Mouse (Mus musculus) hindbrain, embryonic 13.5 days (tissue): ENCODE measurements at regions not wholly inside any gene's neighbourhood (a gene's known extent, or its start where the extent isn't known, plus 50 kb on each side); places are given as distances from the start of the nearest gene placed in this dataset.

ENCODE experiments used
- ATAC-seq: fragments of 200-750 bp; cut with Nextera tagmentation; 2 replicates; pipeline ENCODE4 v1.8.0; 2017; ENCODE audit warnings: moderate TSS enrichment; ENCODE audit not compliant: low FRiP score
- H3K27ac ChIP-seq: fragments of 300-500 bp; sonication (generic); 2 replicates; pipeline ENCODE4 v1.5.1; 2015; ENCODE audit warnings: inconsistent platforms, mild to moderate bottlenecking, moderate library complexity
- H3K27me3 ChIP-seq: fragments of 300-500 bp; sonication (generic); 2 replicates; pipeline ENCODE4 v1.6.1; 2015; ENCODE audit warnings: mild to moderate bottlenecking, inconsistent platforms
- H3K36me3 ChIP-seq: fragments of 300-500 bp; sonication (generic); 2 replicates; pipeline ENCODE4 v1.6.1; 2015; ENCODE audit warnings: mild to moderate bottlenecking, inconsistent platforms
- H3K4me1 ChIP-seq: fragments of 300-500 bp; sonication (generic); replicated peaks from 2 replicates; pipeline ENCODE4 v1.6.1; 2015; ENCODE audit warnings: inconsistent platforms
- H3K4me2 ChIP-seq: fragments of 300-500 bp; sonication (generic); 2 replicates; pipeline ENCODE4 v1.6.1; 2015; ENCODE audit warnings: inconsistent platforms, mild to moderate bottlenecking, moderate library complexity
- H3K4me3 ChIP-seq: fragments of 300-500 bp; sonication (generic); 2 replicates; pipeline ENCODE4 v1.5.1; 2015; ENCODE audit warnings: mild to moderate bottlenecking, inconsistent platforms
- H3K9ac ChIP-seq: fragments of 300-500 bp; sonication (generic); 2 replicates; pipeline ENCODE4 v1.6.1; 2015; ENCODE audit warnings: mild to moderate bottlenecking, inconsistent platforms
- H3K9me3 ChIP-seq: fragments of 300-500 bp; sonication (generic); 2 replicates; pipeline ENCODE4 v1.6.1; 2016; ENCODE audit warnings: inconsistent platforms
- WGBS: fragments of 180-500 bp; shearing (Covaris S2); methylation state at CpG from one replicate; pipeline ENCODE4 v1.1.7; 2015; 5-methylcytosine and 5-hydroxymethylcytosine counted together

GRCm38 (mm10) chr4:135013932-135014331 lies 83.2 kb downstream of the Syf2 start:
- ATAC-seq = no peak
- peaks cover 8% of the 10 kb centered on the region for H3K4me1 ChIP-seq
- no peaks in the 10 kb centered on the region for H3K36me3 ChIP-seq
- WGBS = 61% methylated on average over 2 of the region's 2 CpGs
- peaks cover 6% of the 10 kb centered on the region; the same call in 1 of the 2 replicates for H3K27me3 ChIP-seq
- H3K9ac ChIP-seq = no peak overlapping the region
- H3K27ac ChIP-seq = no peak overlapping the region
- H3K9me3 ChIP-seq = no peaks in the 10 kb centered on the region
- no peak overlapping the region for H3K4me2 ChIP-seq
- H3K4me3 ChIP-seq = no peak overlapping the region

- peaks cover 13% of the 10 kb centered on the region for H3K27me3 ChIP-seq
- H3K27ac ChIP-seq = no peak overlapping the region
- no peak overlapping the region for H3K4me2 ChIP-seq
- ATAC-seq = no peak
- no peak overlapping the region for H3K9ac ChIP-seq
- no peaks in the 10 kb centered on the region for H3K9me3 ChIP-seq
- H3K36me3 ChIP-seq = no peaks in the 10 kb centered on the region
- no peaks in the 10 kb centered on the region for H3K4me1 ChIP-seq
- 24% methylated on average over 8 of the region's 8 CpGs for WGBS
- no peak overlapping the region for H3K4me3 ChIP-seq
Measured at GRCm38 (mm10) chr4:135018018-135018417, 87.3 kb downstream of the Syf2 start.

- Histone ChIP-seq H3K9ac (no peak overlapping the region), H3K4me1 (no peaks in the 10 kb centered on the region), H3K36me3 (no peaks in the 10 kb centered on the region), H3K27me3 (peaks cover 13% of the 10 kb centered on the region), H3K27ac (no peak overlapping the region), H3K4me3 (no peak overlapping the region), H3K4me2 (no peak overlapping the region), H3K9me3 (no peaks in the 10 kb centered on the region)
- 83% methylated on average over 2 of the region's 2 CpGs for WGBS
- ATAC-seq = no peak
Measured at GRCm38 (mm10) chr4:135019120-135019519, 88.4 kb downstream of the Syf2 start.

DNA sequence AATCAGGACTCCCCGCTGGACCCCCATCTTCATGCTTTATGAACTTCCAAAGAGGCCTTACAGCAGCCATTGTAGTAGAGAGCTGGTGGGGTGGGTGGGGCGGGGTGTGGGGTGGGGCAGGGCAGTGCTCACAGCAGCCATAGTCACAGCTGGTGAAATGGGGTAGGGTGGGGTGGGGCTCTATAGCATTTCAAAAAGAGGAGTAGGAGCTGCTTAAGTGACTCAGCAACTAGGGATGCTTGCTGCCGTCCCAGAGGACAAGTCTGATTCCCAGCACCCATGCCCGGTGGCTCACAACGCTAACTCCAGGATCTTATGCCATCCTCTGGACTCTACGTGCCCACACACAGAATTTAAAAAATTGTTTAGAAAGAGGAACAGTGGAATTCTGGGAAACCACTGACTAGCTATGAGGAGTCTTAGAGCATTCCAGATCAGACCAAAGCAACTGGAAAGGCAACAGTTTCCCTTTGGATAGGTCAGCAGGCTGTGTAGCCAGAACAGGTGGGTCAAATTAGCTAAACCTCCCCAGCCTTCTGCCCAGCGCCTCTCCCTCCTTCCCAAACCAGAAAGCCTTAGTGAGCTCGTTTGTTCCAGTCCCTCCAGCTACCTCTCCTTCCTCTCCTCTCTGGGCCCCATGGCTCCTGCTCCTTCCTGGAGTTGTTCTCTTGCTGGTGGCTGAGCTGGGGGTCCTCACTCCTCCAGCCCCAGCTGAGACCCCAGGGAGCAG lies 89.7 kb downstream of the Syf2 start:
- H3K9me3 ChIP-seq = no peaks in the 10 kb centered on the region
- no peak overlapping the region for H3K4me3 ChIP-seq
- no peak overlapping the region for H3K9ac ChIP-seq
- H3K4me1 ChIP-seq = peaks cover 5% of the 10 kb centered on the region
- no peak for ATAC-seq
- H3K27ac ChIP-seq = no peak overlapping the region
- no peak overlapping the region for H3K4me2 ChIP-seq
- peaks cover 17% of the 10 kb centered on the region for H3K27me3 ChIP-seq
- no peaks in the 10 kb centered on the region for H3K36me3 ChIP-seq
- WGBS = 84% methylated on average over 8 of the region's 8 CpGs

- Histone ChIP-seq H3K9me3 (no peaks in the 10 kb centered on the region), H3K27me3 (peaks cover 25% of the 10 kb centered on the region), H3K9ac (no peak overlapping the region), H3K36me3 (no peaks in the 10 kb centered on the region), H3K4me3 (no peak overlapping the region), H3K4me2 (no peak overlapping the region), H3K4me1 (peaks cover 18% of the 10 kb centered on the region), H3K27ac (no peak overlapping the region)
- ATAC-seq = no peak
- 94% methylated on average over 5 of the region's 5 CpGs for WGBS
Measured at GRCm38 (mm10) chr4:135023200-135023599, 92.5 kb downstream of the Syf2 start.

- H3K4me2 ChIP-seq = peak overlapping the region; percentile 34
- H3K9ac ChIP-seq = peak overlapping the region; percentile 36; the same call in 1 of the 2 replicates
- no peak; the same call in 1 of the 2 replicates for ATAC-seq
- H3K36me3 ChIP-seq = no peaks in the 10 kb centered on the region
- 54% methylated on average over 18 of the region's 18 CpGs for WGBS
- peaks cover 18% of the 10 kb centered on the region for H3K4me1 ChIP-seq
- H3K4me3 ChIP-seq = no peak overlapping the region
- H3K27me3 ChIP-seq = peaks cover 15% of the 10 kb centered on the region
- peak overlapping the region; percentile 52; the same call in 1 of the 2 replicates for H3K27ac ChIP-seq
- no peaks in the 10 kb centered on the region for H3K9me3 ChIP-seq
Measured at GRCm38 (mm10) chr4:135025802-135026201, 94.7 kb upstream of the Runx3 start.

GRCm38 (mm10) chr4:135027136-135027535 lies 93.3 kb upstream of the Runx3 start:
- Histone ChIP-seq H3K27ac (no peak overlapping the region), H3K27me3 (peaks cover 15% of the 10 kb centered on the region), H3K9me3 (no peaks in the 10 kb centered on the region), H3K4me3 (no peak overlapping the region), H3K4me2 (no peak overlapping the region), H3K36me3 (no peaks in the 10 kb centered on the region), H3K9ac (no peak overlapping the region), H3K4me1 (peaks cover 18% of the 10 kb centered on the region)
- ATAC-seq = no peak
- WGBS = 64% methylated on average over 8 of the region's 8 CpGs

- H3K4me2 ChIP-seq = no peak overlapping the region
- ATAC-seq = no peak
- H3K27me3 ChIP-seq = peaks cover 24% of the 10 kb centered on the region
- H3K4me3 ChIP-seq = no peak overlapping the region
- H3K27ac ChIP-seq = no peak overlapping the region
- no peak overlapping the region for H3K9ac ChIP-seq
- 98% methylated on average over 2 of the region's 2 CpGs for WGBS
- H3K9me3 ChIP-seq = no peaks in the 10 kb centered on the region
- peaks cover 18% of the 10 kb centered on the region for H3K4me1 ChIP-seq
- no peaks in the 10 kb centered on the region for H3K36me3 ChIP-seq
Measured at GRCm38 (mm10) chr4:135029723-135030122, 90.7 kb upstream of the Runx3 start.

GRCm38 (mm10) chr4:135032461-135032860 lies 88.0 kb upstream of the Runx3 start:
- no peak for ATAC-seq
- no peak overlapping the region for H3K4me2 ChIP-seq
- H3K9ac ChIP-seq = no peak overlapping the region
- peaks cover 17% of the 10 kb centered on the region for H3K27me3 ChIP-seq
- H3K36me3 ChIP-seq = no peaks in the 10 kb centered on the region
- H3K4me1 ChIP-seq = no peaks in the 10 kb centered on the region; the same call in none of the 2 replicates
- no peak overlapping the region for H3K4me3 ChIP-seq
- 32% methylated on average over 9 of the region's 9 CpGs for WGBS
- no peaks in the 10 kb centered on the region for H3K9me3 ChIP-seq
- no peak overlapping the region for H3K27ac ChIP-seq

GRCm38 (mm10) chr4:135033302-135033701 lies 87.2 kb upstream of the Runx3 start:
- peaks cover under 1% of the 10 kb centered on the region for H3K4me1 ChIP-seq
- H3K9me3 ChIP-seq = no peaks in the 10 kb centered on the region
- H3K27ac ChIP-seq = no peak overlapping the region
- H3K4me2 ChIP-seq = no peak overlapping the region
- no peak for ATAC-seq
- no peak overlapping the region for H3K9ac ChIP-seq
- H3K27me3 ChIP-seq = peaks cover 12% of the 10 kb centered on the region
- no peak overlapping the region for H3K4me3 ChIP-seq
- no peaks in the 10 kb centered on the region for H3K36me3 ChIP-seq
- 74% methylated on average over 8 of the region's 8 CpGs for WGBS

GRCm38 (mm10) chr4:135034406-135034805 lies 86.0 kb upstream of the Runx3 start:
- peaks cover 6% of the 10 kb centered on the region for H3K4me1 ChIP-seq
- H3K9ac ChIP-seq = no peak overlapping the region
- peaks cover 12% of the 10 kb centered on the region for H3K27me3 ChIP-seq
- ATAC-seq = no peak
- H3K4me3 ChIP-seq = no peak overlapping the region
- no peaks in the 10 kb centered on the region for H3K36me3 ChIP-seq
- no peak overlapping the region for H3K27ac ChIP-seq
- 29% methylated on average over 7 of the region's 7 CpGs for WGBS
- H3K4me2 ChIP-seq = no peak overlapping the region
- no peaks in the 10 kb centered on the region for H3K9me3 ChIP-seq

DNA sequence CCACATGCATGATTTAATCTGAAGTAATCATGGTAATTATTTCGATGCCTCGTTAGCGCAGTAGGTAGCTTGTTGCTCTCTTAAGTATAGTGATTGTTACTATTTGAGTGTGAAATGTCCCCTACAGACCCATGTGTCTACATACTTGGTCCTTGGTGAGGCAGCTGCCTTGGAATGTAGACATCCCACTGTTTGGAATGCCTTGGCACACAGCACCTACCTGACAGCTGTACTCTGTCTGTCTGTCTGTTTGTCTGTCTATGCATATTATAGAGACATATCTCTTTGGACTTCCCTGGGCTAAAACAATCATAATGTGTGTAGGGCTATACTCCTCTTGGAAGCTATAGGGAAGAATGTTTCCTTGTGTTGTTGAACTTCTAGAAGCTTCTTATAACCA lies 83.7 kb upstream of the Runx3 start:
- ATAC-seq = no peak
- 86% methylated on average over 3 of the region's 3 CpGs for WGBS
- H3K4me3 ChIP-seq = no peak overlapping the region
- H3K27ac ChIP-seq = no peak overlapping the region
- no peak overlapping the region for H3K9ac ChIP-seq
- H3K27me3 ChIP-seq = peaks cover 16% of the 10 kb centered on the region
- H3K36me3 ChIP-seq = no peaks in the 10 kb centered on the region
- no peaks in the 10 kb centered on the region for H3K9me3 ChIP-seq
- peaks cover 6% of the 10 kb centered on the region for H3K4me1 ChIP-seq
- H3K4me2 ChIP-seq = no peak overlapping the region

GRCm38 (mm10) chr4:135039234-135039633 lies 81.2 kb upstream of the Runx3 start:
- Histone ChIP-seq H3K4me2 (no peak overlapping the region), H3K36me3 (no peaks in the 10 kb centered on the region), H3K27ac (no peak overlapping the region), H3K4me3 (no peak overlapping the region), H3K9me3 (no peaks in the 10 kb centered on the region), H3K27me3 (0 out of 2 replicates have a peak, but pooled peaks cover 4% of the 10 kb centered on the region), H3K4me1 (peaks cover 6% of the 10 kb centered on the region; the same call in 1 of the 2 replicates), H3K9ac (no peak overlapping the region)
- no peak for ATAC-seq
- WGBS = 96% methylated on average over 2 of the region's 2 CpGs
